Mouse (Mus musculus): ENCODE measurements around the gene Mindy4.
A peak's percentile ranks its signal among the peaks of the same experiment; 100 is the strongest.
"Not testable (repeated sequence)": the region's sequence is repeated elsewhere in the genome, so short reads cannot be mapped to it uniquely, and the experiment has no call there.

Gene Mindy4

GRCm38 (mm10) chr6:55202913-55203910 is at the start of gene Mindy4:
Gene Mindy4 (plus strand): TSS chr6:55203383.
- peak; percentile 75 to 89 for DNase-seq (ENCODE audit: low spot score in 2 of 2)

GRCm38 (mm10) chr6:55159256-55159655 is 43.9 kb upstream of the Mindy4 start:
- DNase-seq (ENCODE audit: low spot score in 2 of 2): no peak

- peak; percentile 57 to 81 for DNase-seq (ENCODE audit: low spot score in 2 of 2)
Observed at GRCm38 (mm10) chr6:55161311-55161761, 41.8 kb upstream of the Mindy4 start.

GRCm38 (mm10) chr6:55163046-55163584 is 40.1 kb upstream of the Mindy4 start:
- no peak for DNase-seq (ENCODE audit: low spot score in 2 of 2)

- peak in 1 of 2 experiments; percentile 82 for DNase-seq (ENCODE audit: low spot score in 2 of 2)
Observed at GRCm38 (mm10) chr6:55166777-55167463, 36.3 kb upstream of the Mindy4 start.

- no peak for DNase-seq (ENCODE audit: low spot score in 2 of 2)
Observed at GRCm38 (mm10) chr6:55169818-55170217, 33.4 kb upstream of the Mindy4 start.

- no peak for DNase-seq (ENCODE audit: low spot score in 2 of 2)
Observed at GRCm38 (mm10) chr6:55171638-55172037, 31.5 kb upstream of the Mindy4 start.

GRCm38 (mm10) chr6:55173171-55173570 is 30.0 kb upstream of the Mindy4 start:
- no peak for DNase-seq (ENCODE audit: low spot score in 2 of 2)

GRCm38 (mm10) chr6:55173941-55174349 is 29.2 kb upstream of the Mindy4 start:
- no peak for DNase-seq (ENCODE audit: low spot score in 2 of 2)

GRCm38 (mm10) chr6:55174741-55175181 is 28.4 kb upstream of the Mindy4 start, which contains the start of gene Inmt:
Gene Inmt (minus strand): TSS chr6:55175043.
- no peak for DNase-seq (ENCODE audit: low spot score in 2 of 2)

- no peak for DNase-seq (ENCODE audit: low spot score in 2 of 2)
Observed at GRCm38 (mm10) chr6:55175456-55175855, 27.7 kb upstream of the Mindy4 start.

- DNase-seq (ENCODE audit: low spot score in 2 of 2): no peak
Observed at GRCm38 (mm10) chr6:55175892-55176291, 27.3 kb upstream of the Mindy4 start.

GRCm38 (mm10) chr6:55177060-55177732 is 26.0 kb upstream of the Mindy4 start:
- DNase-seq (ENCODE audit: low spot score in 2 of 2): peak in 1 of 2 experiments; percentile 16

- no peak for DNase-seq (ENCODE audit: low spot score in 2 of 2)
Observed at GRCm38 (mm10) chr6:55179560-55179959, 23.6 kb upstream of the Mindy4 start.

GRCm38 (mm10) chr6:55182655-55183430 is 20.3 kb upstream of the Mindy4 start:
- no peak for DNase-seq (ENCODE audit: low spot score in 2 of 2)

GRCm38 (mm10) chr6:55187827-55188226 is 15.4 kb upstream of the Mindy4 start:
- not testable (repeated sequence) for DNase-seq (ENCODE audit: low spot score in 2 of 2)

- no peak for DNase-seq (ENCODE audit: low spot score in 2 of 2)
Observed at GRCm38 (mm10) chr6:55189406-55189805, 13.8 kb upstream of the Mindy4 start.

- DNase-seq (ENCODE audit: low spot score in 2 of 2): no peak
Observed at GRCm38 (mm10) chr6:55191537-55191936, 11.6 kb upstream of the Mindy4 start.

GRCm38 (mm10) chr6:55193171-55193570 is 10.0 kb upstream of the Mindy4 start:
- DNase-seq (ENCODE audit: low spot score in 2 of 2): no peak

GRCm38 (mm10) chr6:55199047-55199446 is 4.1 kb upstream of the Mindy4 start:
- no peak for DNase-seq (ENCODE audit: low spot score in 2 of 2)

GRCm38 (mm10) chr6:55203931-55204330 is 748 bp downstream of the Mindy4 start:
- no peak for DNase-seq (ENCODE audit: low spot score in 2 of 2)

Measured in left cerebral cortex, adult 9 months (tissue).